Mouse (Mus musculus) megakaryocyte, embryonic 14.5 days (primary cell): ENCODE results near the gene Abcc4. TPM values are rescaled to one million over a fixed set of nuclear protein-coding genes. Genes with fewer than 3 reads are reported as not detected.
A peak's percentile ranks its signal among the peaks of the same experiment; 100 is the strongest.

Experiments used
- H3K27me3 ChIP-seq: replicated peaks from 2 replicates; pipeline ENCODE3; 2012; ENCODE audit warnings: inconsistent platforms
- H3K36me3 ChIP-seq: replicated peaks from 2 replicates; pipeline ENCODE3; 2012; ENCODE audit warnings: low read length, inconsistent platforms, mixed read lengths
- H3K4me1 ChIP-seq: 2 replicates; pipeline ENCODE4 v1.6.1; 2012; ENCODE audit warnings: inconsistent platforms
- H3K4me3 ChIP-seq: replicated peaks from 2 replicates; pipeline ENCODE3; 2012; ENCODE audit warnings: moderate library complexity, mild to moderate bottlenecking, inconsistent platforms
- H3K9me3 ChIP-seq: 2 replicates; pipeline ENCODE4 v1.6.1; 2012; ENCODE audit warnings: inconsistent platforms
- FLI1 ChIP-seq: IDR thresholded peaks from 2 replicates; pipeline ENCODE4 v1.6.1; 2012; ENCODE audit warnings: low read length, inconsistent platforms, mixed read lengths
- GATA1 ChIP-seq: IDR thresholded peaks from 3 replicates; pipeline ENCODE4 v1.6.1; 2012; ENCODE audit warnings: mixed read lengths, low read length, inconsistent platforms, borderline replicate concordance
- polyA plus RNA-seq: library from polyadenylated mRNA; stranded (reverse); fragments of >175 nt; gene quantifications from 2 replicates; pipeline ENCODE4 v1.2.3, GENCODE M21; 2012; ENCODE audit warnings: low replicate concordance; ENCODE audit not compliant: insufficient read depth

The Abcc4 gene
- polyA plus RNA-seq, 1 experiment: 1.8 TPM

- Histone ChIP-seq H3K4me3 (peak overlapping the region; percentile 23), H3K36me3 (no peaks in the 10 kb centered on the region), H3K27me3 (peaks cover 64% of the 10 kb centered on the region), H3K9me3 (no peaks in the 10 kb centered on the region), H3K4me1 (peaks cover 23% of the 10 kb centered on the region)
- TF ChIP-seq FLI1 (no peak), GATA1 (no peak)
Observed at GRCm38 (mm10) chr14:118730631-118731030, 24.6 kb upstream of the Abcc4 start.

- Histone ChIP-seq H3K9me3 (no peaks in the 10 kb centered on the region), H3K27me3 (peaks cover 42% of the 10 kb centered on the region), H3K36me3 (no peaks in the 10 kb centered on the region), H3K4me3 (no peak overlapping the region), H3K4me1 (peaks cover 33% of the 10 kb centered on the region)
- TF ChIP-seq GATA1 (no peak), FLI1 (no peak)
Observed at GRCm38 (mm10) chr14:118725467-118725866, 19.4 kb upstream of the Abcc4 start.

DNA sequence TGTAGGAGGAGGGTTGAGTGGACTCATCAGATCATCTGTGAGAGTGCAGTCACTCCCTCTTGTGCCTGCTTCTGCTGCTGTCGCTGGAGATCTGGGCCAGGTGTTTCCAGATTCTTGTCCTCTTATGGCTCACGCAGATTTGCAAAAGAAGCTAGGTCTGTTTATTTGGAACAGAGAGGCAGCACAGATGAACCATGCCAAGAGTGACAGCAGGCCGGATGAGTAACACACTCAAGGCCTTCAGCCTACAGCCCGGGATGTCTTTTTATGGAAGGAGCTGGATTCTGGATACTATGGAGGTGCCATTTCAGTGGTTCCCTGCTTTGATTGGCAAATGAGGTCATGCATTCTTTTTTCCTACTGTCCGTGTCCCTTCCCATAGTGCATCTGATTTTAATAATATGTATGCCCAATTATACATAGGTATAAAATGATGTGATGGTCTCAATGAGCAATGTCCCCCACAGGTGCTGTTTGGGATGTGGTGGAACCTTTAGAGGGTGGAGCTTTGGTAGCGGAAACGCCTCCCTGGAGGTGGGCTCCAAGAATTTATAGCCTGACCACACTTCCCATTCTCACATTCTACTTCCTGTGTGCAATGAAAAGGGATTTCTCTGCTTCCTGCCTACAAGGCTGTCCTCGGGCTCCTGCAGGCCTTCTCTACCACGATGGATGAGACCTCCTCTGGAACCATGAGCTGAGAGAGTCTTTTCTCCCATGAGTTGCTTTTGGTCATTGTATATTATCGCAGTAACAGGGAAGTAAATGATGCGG is 18.1 kb upstream of the Abcc4 start:
- H3K4me1 ChIP-seq: peaks cover 27% of the 10 kb centered on the region
- H3K4me3 ChIP-seq: no peak overlapping the region
- H3K9me3 ChIP-seq: no peaks in the 10 kb centered on the region
- H3K36me3 ChIP-seq: no peaks in the 10 kb centered on the region
- TF ChIP-seq FLI1: no peak
- TF ChIP-seq GATA1: no peak
- H3K27me3 ChIP-seq: peaks cover 34% of the 10 kb centered on the region

GRCm38 (mm10) chr14:118719566-118720174 is 13.7 kb upstream of the Abcc4 start:
- H3K27me3 ChIP-seq: peaks cover 7% of the 10 kb centered on the region
- no peak for TF ChIP-seq FLI1
- no peak for TF ChIP-seq GATA1

DNA sequence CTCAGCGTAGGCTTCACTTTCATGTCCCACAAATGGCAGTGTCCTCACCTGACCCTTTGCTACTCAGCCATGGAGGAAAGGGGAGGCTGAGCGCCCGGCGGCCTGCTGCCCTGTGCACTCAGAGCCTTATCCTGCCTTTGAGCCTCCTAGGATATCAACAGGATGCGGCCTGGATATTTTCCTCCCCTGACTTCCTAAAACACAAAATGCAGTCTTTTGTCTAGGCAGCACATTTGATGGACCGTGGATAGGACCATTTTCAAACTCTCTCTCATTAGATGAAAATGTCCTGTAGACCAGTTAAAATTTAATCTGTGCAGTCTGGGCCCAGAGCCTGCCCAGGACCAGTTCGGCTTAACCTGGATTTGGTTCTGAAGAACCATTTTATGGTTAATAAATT is 12.6 kb upstream of the Abcc4 start:
- H3K36me3 ChIP-seq: no peaks in the 10 kb centered on the region
- peak overlapping the region; percentile 62 for H3K4me3 ChIP-seq
- peaks cover 36% of the 10 kb centered on the region for H3K4me1 ChIP-seq
- H3K27me3 ChIP-seq: peaks cover 7% of the 10 kb centered on the region
- TF ChIP-seq FLI1 (no peak), GATA1 (no peak)
- H3K9me3 ChIP-seq: no peaks in the 10 kb centered on the region

More at GRCm38 (mm10) chr14:118719566-118720174, 13.7 kb upstream of the Abcc4 start:
- Histone ChIP-seq H3K4me1 (peaks cover 43% of the 10 kb centered on the region), H3K36me3 (no peaks in the 10 kb centered on the region), H3K4me3 (no peak overlapping the region), H3K9me3 (no peaks in the 10 kb centered on the region)

DNA sequence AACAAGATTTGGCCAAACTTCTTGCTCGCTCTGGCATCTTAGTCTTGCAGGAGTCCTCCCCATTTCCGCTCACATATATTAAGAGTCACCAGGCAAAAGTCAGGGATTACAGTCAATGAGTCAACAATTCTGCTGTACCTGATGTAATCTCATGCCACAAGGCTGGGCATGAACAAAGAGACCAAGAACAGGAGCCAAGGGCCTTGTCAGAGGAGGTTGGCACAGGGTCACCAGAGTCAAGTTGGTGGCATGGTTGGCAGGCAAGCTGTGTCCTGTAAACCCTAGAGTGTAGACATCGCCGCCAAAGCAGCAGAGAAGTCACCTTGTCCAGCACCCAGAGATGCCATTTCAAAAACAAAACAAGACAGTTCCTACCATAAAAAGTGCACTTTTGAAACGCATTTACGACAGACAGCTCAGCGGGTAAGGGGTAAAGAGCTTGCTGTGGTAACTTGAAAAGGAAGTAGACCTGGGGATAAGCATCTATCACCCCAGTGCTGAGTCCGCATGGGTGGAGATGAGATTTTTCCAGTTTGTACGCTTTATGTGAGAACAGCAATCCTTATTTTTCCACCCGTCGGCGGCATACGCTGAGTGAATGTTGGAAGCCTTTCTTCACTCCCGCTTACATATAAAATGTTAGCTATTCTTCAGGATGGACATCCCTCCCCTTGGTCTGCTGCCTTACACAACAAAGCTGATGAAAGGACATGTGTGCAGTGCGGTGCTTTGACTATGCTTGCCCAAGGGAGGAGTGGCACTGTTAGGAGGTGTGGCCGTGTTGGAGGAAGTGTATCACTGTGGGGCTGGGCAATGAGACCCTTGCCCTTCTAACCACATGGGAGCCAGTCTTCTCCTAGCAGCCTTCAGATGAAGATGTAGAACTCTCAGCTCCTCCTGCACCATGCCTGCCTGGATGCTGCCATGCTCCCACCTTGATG is 10.6 kb upstream of the Abcc4 start:
- Histone ChIP-seq H3K9me3 (no peaks in the 10 kb centered on the region), H3K4me3 (peak overlapping the region; percentile 42), H3K4me1 (peaks cover 44% of the 10 kb centered on the region), H3K27me3 (peaks cover 12% of the 10 kb centered on the region), H3K36me3 (no peaks in the 10 kb centered on the region)
- no peak for TF ChIP-seq GATA1
- no peak for TF ChIP-seq FLI1

GRCm38 (mm10) chr14:118714720-118715119 is 8.7 kb upstream of the Abcc4 start:
- Histone ChIP-seq H3K4me1 (peaks cover 59% of the 10 kb centered on the region), H3K9me3 (no peaks in the 10 kb centered on the region), H3K27me3 (peaks cover 8% of the 10 kb centered on the region), H3K36me3 (no peaks in the 10 kb centered on the region), H3K4me3 (no peak overlapping the region)
- no peak for TF ChIP-seq FLI1
- TF ChIP-seq GATA1: no peak

- no peak for TF ChIP-seq FLI1
- TF ChIP-seq GATA1: no peak
- H3K36me3 ChIP-seq: no peaks in the 10 kb centered on the region
- H3K27me3 ChIP-seq: peaks cover 8% of the 10 kb centered on the region
- H3K4me3 ChIP-seq: no peak overlapping the region
- H3K4me1 ChIP-seq: peaks cover 60% of the 10 kb centered on the region
- no peaks in the 10 kb centered on the region for H3K9me3 ChIP-seq
Observed at GRCm38 (mm10) chr14:118714320-118714719, 8.3 kb upstream of the Abcc4 start.

GRCm38 (mm10) chr14:118713869-118714268 is 7.8 kb upstream of the Abcc4 start:
- no peak for TF ChIP-seq GATA1
- no peak for TF ChIP-seq FLI1
- H3K4me1 ChIP-seq: peaks cover 60% of the 10 kb centered on the region
- H3K27me3 ChIP-seq: peaks cover 8% of the 10 kb centered on the region
- H3K4me3 ChIP-seq: no peak overlapping the region
- H3K36me3 ChIP-seq: no peaks in the 10 kb centered on the region
- H3K9me3 ChIP-seq: no peaks in the 10 kb centered on the region

- peak overlapping the region; percentile 73 for H3K4me3 ChIP-seq
- no peaks in the 10 kb centered on the region for H3K36me3 ChIP-seq
- no peaks in the 10 kb centered on the region for H3K9me3 ChIP-seq
- TF ChIP-seq GATA1 (no peak), FLI1 (no peak)
- H3K27me3 ChIP-seq: peaks cover 8% of the 10 kb centered on the region
- peaks cover 60% of the 10 kb centered on the region for H3K4me1 ChIP-seq
Observed at GRCm38 (mm10) chr14:118713408-118713807, 7.4 kb upstream of the Abcc4 start.
